Mouse (Mus musculus): ENCODE measurements around the gene Pik3r5.

The Pik3r5 gene

DNA sequence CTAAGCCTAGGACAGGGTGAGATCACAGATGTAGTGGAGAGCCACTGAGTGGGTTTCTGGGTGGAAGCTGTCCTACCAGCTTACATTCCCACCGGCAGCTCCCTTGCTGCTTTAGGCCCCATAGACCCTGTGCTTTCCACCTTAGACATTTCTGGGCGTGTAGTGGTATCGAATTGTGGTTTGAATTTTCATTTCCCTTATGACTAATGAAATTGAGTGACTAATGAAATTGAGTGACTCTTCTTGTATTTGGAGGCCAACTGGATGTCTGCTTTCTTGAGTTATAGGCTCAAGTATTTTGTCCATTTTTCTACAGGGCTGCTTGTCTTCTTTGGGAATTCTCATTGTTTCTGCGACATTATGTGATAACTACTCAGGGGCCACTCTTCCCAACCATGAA, 14.6 kb downstream of the Pik3r5 start:
- H3K9me3 ChIP-seq (ENCODE audit: low read length) = 0 out of 2 replicates have a peak, but pooled peaks cover 5% of the 10 kb centered on the region
- no peaks in the 10 kb centered on the region for H3K4me1 ChIP-seq (replicated peaks; ENCODE audit: low read depth, low read length)
- no peaks in the 10 kb centered on the region for H3K36me3 ChIP-seq (ENCODE audit: insufficient read depth, low read length)
- no peak for TF ChIP-seq NANOG (IDR thresholded peaks at IDR 0.05; ENCODE audit: borderline replicate concordance, low read length)
- no peak for TF ChIP-seq CTCF (conservative IDR thresholded peaks at IDR 0.05; ENCODE audit: low read length)
- TF ChIP-seq POU5F1 (IDR thresholded peaks at IDR 0.05; ENCODE audit: borderline replicate concordance, low read length) = no peak
- peaks cover 52% of the 10 kb centered on the region for H3K27me3 ChIP-seq (ENCODE audit: insufficient read depth, low read length)
- no peak overlapping the region for H3K4me3 ChIP-seq (replicated peaks; ENCODE audit: low read length)

DNA sequence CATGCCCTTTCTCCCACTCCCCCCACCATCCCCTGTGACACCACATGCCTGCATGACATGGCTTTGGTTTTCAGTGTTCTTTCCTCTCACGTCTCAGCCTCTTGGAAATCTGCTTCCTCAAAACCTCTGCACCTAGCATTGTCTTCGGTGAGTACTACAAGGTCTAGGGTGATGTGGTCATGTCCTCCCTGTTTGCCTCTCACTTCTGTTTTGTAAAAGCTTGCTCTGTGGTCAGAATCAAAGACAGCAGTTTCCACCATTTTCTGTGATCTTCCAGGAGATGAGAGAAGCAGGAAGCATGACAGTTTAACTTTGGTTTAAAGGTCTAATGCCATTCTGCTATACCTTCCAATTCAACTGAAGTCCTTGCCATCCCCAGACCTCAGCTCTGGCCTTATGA, 15.3 kb downstream of the Pik3r5 start:
- Histone ChIP-seq H3K36me3 (ENCODE audit: insufficient read depth, low read length) (no peaks in the 10 kb centered on the region), H3K9me3 (ENCODE audit: low read length) (0 out of 2 replicates have a peak, but pooled peaks cover 5% of the 10 kb centered on the region), H3K4me3 (replicated peaks; ENCODE audit: low read length) (no peak overlapping the region), H3K27me3 (ENCODE audit: insufficient read depth, low read length) (peaks cover 45% of the 10 kb centered on the region), H3K4me1 (replicated peaks; ENCODE audit: low read depth, low read length) (no peaks in the 10 kb centered on the region)
- TF ChIP-seq CTCF (conservative IDR thresholded peaks at IDR 0.05; ENCODE audit: low read length) (no peak), NANOG (IDR thresholded peaks at IDR 0.05; ENCODE audit: borderline replicate concordance, low read length) (no peak), POU5F1 (IDR thresholded peaks at IDR 0.05; ENCODE audit: borderline replicate concordance, low read length) (no peak)

DNA sequence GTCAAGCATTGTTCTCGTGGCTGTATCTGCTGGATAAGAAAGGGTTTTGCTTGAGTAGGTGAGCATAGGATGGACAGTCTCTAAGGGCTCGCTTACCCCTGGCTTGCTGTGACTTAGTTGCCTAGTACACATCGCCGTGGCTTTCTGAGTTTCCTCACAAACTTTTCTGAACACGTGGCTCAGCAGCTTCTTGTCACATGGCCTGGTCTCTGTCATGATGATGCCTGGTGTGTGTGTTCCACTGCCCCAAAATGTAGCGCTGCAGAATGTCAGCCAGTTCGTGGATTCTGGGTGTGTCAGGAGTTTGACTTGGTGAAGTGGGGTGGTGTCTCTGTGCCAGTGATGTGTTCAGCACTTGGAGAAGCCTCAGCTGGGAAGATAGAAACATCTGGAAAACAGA, 16.4 kb downstream of the Pik3r5 start:
- H3K9me3 ChIP-seq (ENCODE audit: low read length) = peaks cover 3% of the 10 kb centered on the region; the same call in 1 of the 2 replicates
- peaks cover 36% of the 10 kb centered on the region for H3K27me3 ChIP-seq (ENCODE audit: insufficient read depth, low read length)

DNA sequence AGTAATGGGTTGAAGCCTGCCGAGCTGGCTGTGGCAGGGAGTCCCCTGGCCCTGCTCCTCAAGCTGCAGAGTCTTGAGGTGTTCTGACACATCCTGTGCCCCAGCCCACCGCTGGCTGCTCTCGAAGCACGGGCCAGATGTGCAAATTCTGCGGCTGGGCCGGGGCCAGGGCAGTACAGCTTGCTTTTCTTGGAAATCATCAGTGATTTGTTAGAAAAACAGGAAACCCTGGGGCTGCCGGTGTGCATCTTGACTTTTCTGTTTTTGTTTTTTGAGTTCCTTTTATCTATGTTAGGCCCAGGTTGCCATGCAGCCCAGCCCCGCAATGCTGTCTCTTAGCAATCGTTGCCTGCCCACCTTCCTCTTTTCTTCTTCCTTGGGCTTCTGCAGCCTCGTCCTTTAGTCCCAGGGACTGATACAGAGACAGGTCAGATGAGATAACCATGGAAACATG, 19.4 kb downstream of the Pik3r5 start:
- Histone ChIP-seq H3K4me1 (replicated peaks; ENCODE audit: low read depth, low read length) (no peaks in the 10 kb centered on the region), H3K4me3 (replicated peaks; ENCODE audit: low read length) (no peak overlapping the region), H3K9me3 (ENCODE audit: low read length) (peaks cover 7% of the 10 kb centered on the region; the same call in 1 of the 2 replicates), H3K36me3 (ENCODE audit: insufficient read depth, low read length) (no peaks in the 10 kb centered on the region), H3K27me3 (ENCODE audit: insufficient read depth, low read length) (peaks cover 19% of the 10 kb centered on the region)
- TF ChIP-seq CTCF (conservative IDR thresholded peaks at IDR 0.05; ENCODE audit: low read length) (no peak), NANOG (IDR thresholded peaks at IDR 0.05; ENCODE audit: borderline replicate concordance, low read length) (no peak), POU5F1 (IDR thresholded peaks at IDR 0.05; ENCODE audit: borderline replicate concordance, low read length) (no peak)

More for the DNA sequence above, 16.4 kb downstream of the Pik3r5 start:
- H3K36me3 ChIP-seq (ENCODE audit: insufficient read depth, low read length) = no peaks in the 10 kb centered on the region
- TF ChIP-seq NANOG (IDR thresholded peaks at IDR 0.05; ENCODE audit: borderline replicate concordance, low read length) (no peak), CTCF (conservative IDR thresholded peaks at IDR 0.05; ENCODE audit: low read length) (no peak), POU5F1 (IDR thresholded peaks at IDR 0.05; ENCODE audit: borderline replicate concordance, low read length) (no peak)
- H3K4me3 ChIP-seq (replicated peaks; ENCODE audit: low read length) = no peak overlapping the region
- H3K4me1 ChIP-seq (replicated peaks; ENCODE audit: low read depth, low read length) = no peaks in the 10 kb centered on the region

DNA sequence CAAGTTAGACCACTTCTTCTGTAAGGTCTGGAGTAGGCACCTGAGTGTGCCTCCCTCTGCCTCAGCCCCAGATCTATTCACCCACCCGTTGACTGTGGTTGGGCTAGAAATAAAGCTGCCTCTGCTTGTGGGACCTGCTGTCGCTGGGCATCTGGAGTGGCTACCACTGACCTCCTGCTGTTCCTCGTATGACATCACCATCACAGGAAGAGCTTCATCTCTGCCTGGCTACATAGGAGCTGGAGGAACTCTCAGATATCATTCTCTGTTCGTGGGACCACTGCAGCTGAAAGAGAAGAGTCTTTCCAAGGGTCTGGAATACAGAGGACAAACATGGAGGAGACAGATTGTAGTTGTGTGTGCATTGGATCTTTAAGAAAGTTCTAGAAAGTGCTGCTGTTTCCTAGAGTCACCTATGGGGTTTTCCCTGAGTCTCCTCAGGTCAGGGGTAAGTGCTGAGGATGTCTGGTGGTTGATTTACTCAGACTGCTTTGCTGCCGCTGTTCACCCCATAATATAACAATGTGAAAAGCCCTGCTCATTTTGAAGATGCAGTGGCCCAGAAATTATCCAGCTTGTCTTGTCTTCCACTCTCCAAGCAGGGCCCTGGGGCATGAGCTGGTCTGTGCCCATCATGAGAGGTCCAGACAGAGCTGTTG, 20.0 kb downstream of the Pik3r5 start:
- Histone ChIP-seq H3K36me3 (ENCODE audit: insufficient read depth, low read length) (no peaks in the 10 kb centered on the region), H3K4me1 (replicated peaks; ENCODE audit: low read depth, low read length) (no peaks in the 10 kb centered on the region), H3K27me3 (ENCODE audit: insufficient read depth, low read length) (peaks cover 17% of the 10 kb centered on the region), H3K9me3 (ENCODE audit: low read length) (peaks cover 7% of the 10 kb centered on the region; the same call in 1 of the 2 replicates), H3K4me3 (replicated peaks; ENCODE audit: low read length) (no peak overlapping the region)
- no peak for TF ChIP-seq POU5F1 (IDR thresholded peaks at IDR 0.05; ENCODE audit: borderline replicate concordance, low read length)
- TF ChIP-seq NANOG (IDR thresholded peaks at IDR 0.05; ENCODE audit: borderline replicate concordance, low read length) = no peak
- no peak for TF ChIP-seq CTCF (conservative IDR thresholded peaks at IDR 0.05; ENCODE audit: low read length)

DNA sequence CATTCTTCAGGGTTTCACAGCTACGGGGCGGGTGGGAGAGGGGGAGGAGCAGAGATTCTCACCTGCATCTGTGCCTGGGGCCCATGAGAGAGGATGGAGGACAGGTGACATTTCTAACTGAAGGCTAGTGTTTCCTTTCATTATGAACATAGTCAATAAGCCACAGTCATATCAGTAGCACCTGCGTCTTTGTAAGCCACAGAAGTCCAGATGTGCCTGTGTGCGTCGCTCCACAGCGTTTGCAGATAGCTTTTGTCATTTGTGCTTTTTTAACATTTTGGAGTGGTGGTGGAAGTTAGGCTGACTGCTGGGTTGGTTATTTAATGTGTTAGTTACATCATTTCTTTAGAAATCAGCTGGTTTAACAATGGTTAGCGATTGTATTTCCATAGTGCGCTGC, 20.8 kb downstream of the Pik3r5 start:
- Histone ChIP-seq H3K4me3 (replicated peaks; ENCODE audit: low read length) (no peak overlapping the region), H3K4me1 (replicated peaks; ENCODE audit: low read depth, low read length) (no peaks in the 10 kb centered on the region)
- TF ChIP-seq POU5F1 (IDR thresholded peaks at IDR 0.05; ENCODE audit: borderline replicate concordance, low read length) (no peak), CTCF (conservative IDR thresholded peaks at IDR 0.05; ENCODE audit: low read length) (no peak), NANOG (IDR thresholded peaks at IDR 0.05; ENCODE audit: borderline replicate concordance, low read length) (no peak)

DNA sequence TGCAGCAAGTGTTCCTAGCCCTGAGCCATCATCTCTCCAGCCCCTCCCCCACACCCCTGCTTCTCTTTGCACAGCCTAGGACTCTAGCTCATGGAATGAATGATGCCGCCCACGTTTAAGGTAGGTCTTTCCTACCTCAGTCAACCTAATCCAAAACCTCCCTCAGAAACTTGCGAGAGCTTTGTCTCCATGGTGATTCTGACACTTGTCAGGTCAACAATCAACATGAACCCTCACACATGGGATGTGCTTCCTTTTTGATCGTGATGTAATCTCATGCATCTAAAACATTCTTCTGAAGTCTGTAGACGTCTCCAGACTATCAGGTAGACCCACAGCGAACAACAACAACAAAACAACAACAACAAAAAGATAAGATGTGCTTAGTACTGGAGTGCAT, 21.4 kb downstream of the Pik3r5 start:
- Histone ChIP-seq H3K4me1 (replicated peaks; ENCODE audit: low read depth, low read length) (no peaks in the 10 kb centered on the region), H3K27me3 (ENCODE audit: insufficient read depth, low read length) (peaks cover 16% of the 10 kb centered on the region), H3K9me3 (ENCODE audit: low read length) (peaks cover 7% of the 10 kb centered on the region; the same call in 1 of the 2 replicates), H3K4me3 (replicated peaks; ENCODE audit: low read length) (no peak overlapping the region), H3K36me3 (ENCODE audit: insufficient read depth, low read length) (no peaks in the 10 kb centered on the region)
- TF ChIP-seq POU5F1 (IDR thresholded peaks at IDR 0.05; ENCODE audit: borderline replicate concordance, low read length) (no peak), CTCF (conservative IDR thresholded peaks at IDR 0.05; ENCODE audit: low read length) (no peak), NANOG (IDR thresholded peaks at IDR 0.05; ENCODE audit: borderline replicate concordance, low read length) (no peak)

More for the DNA sequence above, 20.8 kb downstream of the Pik3r5 start:
- H3K27me3 ChIP-seq (ENCODE audit: insufficient read depth, low read length) = peaks cover 16% of the 10 kb centered on the region
- peaks cover 7% of the 10 kb centered on the region; the same call in 1 of the 2 replicates for H3K9me3 ChIP-seq (ENCODE audit: low read length)
- H3K36me3 ChIP-seq (ENCODE audit: insufficient read depth, low read length) = no peaks in the 10 kb centered on the region

DNA sequence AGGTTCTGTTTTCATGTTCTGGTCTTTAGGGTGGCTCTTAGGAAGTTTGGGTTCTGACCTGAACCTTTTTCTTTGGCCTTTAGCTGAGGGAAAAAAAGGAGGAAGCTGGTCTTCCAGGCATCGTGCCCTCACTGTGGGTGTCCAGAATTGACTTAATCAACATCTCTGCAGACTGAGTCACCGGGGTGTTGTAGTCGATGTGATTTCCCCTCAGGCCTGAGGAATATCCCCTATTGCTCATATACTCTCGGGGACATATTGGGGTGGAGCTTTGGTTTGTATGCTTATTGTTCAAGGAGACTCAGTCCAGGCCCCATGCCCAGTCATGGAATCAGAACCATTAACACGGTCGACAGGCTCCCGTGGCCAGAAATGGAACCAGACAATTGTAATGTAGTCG, 26.2 kb downstream of the Pik3r5 start:
- Histone ChIP-seq H3K36me3 (ENCODE audit: insufficient read depth, low read length) (no peaks in the 10 kb centered on the region), H3K4me3 (replicated peaks; ENCODE audit: low read length) (no peak overlapping the region), H3K9me3 (ENCODE audit: low read length) (peaks cover 6% of the 10 kb centered on the region; the same call in 1 of the 2 replicates), H3K27me3 (ENCODE audit: insufficient read depth, low read length) (0 out of 2 replicates have a peak, but pooled peaks cover 3% of the 10 kb centered on the region), H3K4me1 (replicated peaks; ENCODE audit: low read depth, low read length) (no peaks in the 10 kb centered on the region)
- TF ChIP-seq CTCF (conservative IDR thresholded peaks at IDR 0.05; ENCODE audit: low read length) = no peak
- TF ChIP-seq NANOG (IDR thresholded peaks at IDR 0.05; ENCODE audit: borderline replicate concordance, low read length) = no peak
- TF ChIP-seq POU5F1 (IDR thresholded peaks at IDR 0.05; ENCODE audit: borderline replicate concordance, low read length) = no peak
